Mouse (Mus musculus) forebrain, embryonic 15.5 days (tissue): Measurements from ENCODE around the gene Rnf114. TPM values are rescaled to one million over a fixed set of nuclear protein-coding genes. Genes with fewer than 3 reads are reported as not detected.
A peak's percentile ranks its signal among the peaks of the same experiment; 100 is the strongest.

Experiments
- ATAC-seq: fragments of 200-750 bp; cut with Nextera tagmentation; replicated peaks from 2 replicates; pipeline ENCODE4 v1.8.0; 2017; ENCODE audit warnings: mild to moderate bottlenecking, moderate TSS enrichment, moderate library complexity
- H3K27ac ChIP-seq: fragments of 300-500 bp; sonication (generic); replicated peaks from 2 replicates; pipeline ENCODE4 v1.5.1; 2015; ENCODE audit warnings: mild to moderate bottlenecking, inconsistent platforms
- H3K27me3 ChIP-seq: fragments of 300-500 bp; sonication (generic); 2 replicates; pipeline ENCODE4 v1.6.1; 2015; ENCODE audit warnings: inconsistent platforms
- H3K36me3 ChIP-seq: fragments of 300-500 bp; sonication (generic); 2 replicates; pipeline ENCODE4 v1.6.1; 2015; ENCODE audit warnings: mild to moderate bottlenecking, inconsistent platforms
- H3K4me1 ChIP-seq: fragments of 300-500 bp; sonication (generic); 2 replicates; pipeline ENCODE4 v1.6.1; 2015; ENCODE audit warnings: inconsistent platforms
- H3K4me2 ChIP-seq: fragments of 300-500 bp; sonication (generic); replicated peaks from 2 replicates; pipeline ENCODE4 v1.6.1; 2015; ENCODE audit warnings: mild to moderate bottlenecking, inconsistent platforms
- H3K4me3 ChIP-seq: fragments of 300-500 bp; sonication (generic); 2 replicates; pipeline ENCODE4 v1.5.1; 2015; ENCODE audit warnings: mild to moderate bottlenecking, inconsistent platforms
- H3K9ac ChIP-seq: fragments of 300-500 bp; sonication (generic); replicated peaks from 2 replicates; pipeline ENCODE4 v1.6.1; 2015; ENCODE audit warnings: mild to moderate bottlenecking, inconsistent platforms
- H3K9me3 ChIP-seq: fragments of 300-500 bp; sonication (generic); 2 replicates; pipeline ENCODE4 v1.6.1; 2016; ENCODE audit warnings: inconsistent platforms
- WGBS: fragments of 180-500 bp; shearing (Covaris S2); methylation state at CpG from one replicate; pipeline ENCODE4 v1.1.7; 2015; ENCODE audit warnings: mixed read lengths; 5-methylcytosine and 5-hydroxymethylcytosine counted together
- polyA plus RNA-seq: library from polyadenylated mRNA; unstranded; fragments of >200 nt; fragmentation: Nextera tagmentation; extraction: Ambion mirVana; gene quantifications from 2 replicates; pipeline ENCODE4 v1.2.1, GENCODE M21; 2015

The Rnf114 gene
- polyA plus RNA-seq, 1 experiment from 2014 or later = 132 TPM

- Histone ChIP-seq H3K27me3 (no peaks in the 10 kb centered on the region), H3K9me3 (no peaks in the 10 kb centered on the region), H3K9ac (peak within 1 kb of the TSS; percentile 93), H3K4me1 (peaks cover 32% of the 10 kb centered on the region), H3K36me3 (no peaks in the 10 kb centered on the region), H3K4me3 (peak within 1 kb of the TSS; percentile 87), H3K4me2 (peak within 1 kb of the TSS; percentile 94), H3K27ac (peak within 1 kb of the TSS; percentile 98)
- WGBS = 1% methylated on average over 63 of the region's 63 CpGs
- ATAC-seq = peak; percentile 94
Measured at GRCm38 (mm10) chr2:167492713-167493636, 530 bp downstream of the Rnf114 start, which contains the start of gene Spata2. TSS of gene Spata2 (minus strand) at chr2:167492887.

GRCm38 (mm10) chr2:167496437-167496836 is 4.0 kb downstream of the Rnf114 start:
- Histone ChIP-seq H3K36me3 (no peaks in the 10 kb centered on the region), H3K27me3 (no peaks in the 10 kb centered on the region), H3K9ac (no peak overlapping the region), H3K27ac (no peak overlapping the region), H3K4me3 (no peak overlapping the region), H3K9me3 (no peaks in the 10 kb centered on the region), H3K4me2 (no peak overlapping the region), H3K4me1 (peaks cover 15% of the 10 kb centered on the region)
- ATAC-seq = no peak
- WGBS = 89% methylated on average over 7 of the region's 7 CpGs

DNA sequence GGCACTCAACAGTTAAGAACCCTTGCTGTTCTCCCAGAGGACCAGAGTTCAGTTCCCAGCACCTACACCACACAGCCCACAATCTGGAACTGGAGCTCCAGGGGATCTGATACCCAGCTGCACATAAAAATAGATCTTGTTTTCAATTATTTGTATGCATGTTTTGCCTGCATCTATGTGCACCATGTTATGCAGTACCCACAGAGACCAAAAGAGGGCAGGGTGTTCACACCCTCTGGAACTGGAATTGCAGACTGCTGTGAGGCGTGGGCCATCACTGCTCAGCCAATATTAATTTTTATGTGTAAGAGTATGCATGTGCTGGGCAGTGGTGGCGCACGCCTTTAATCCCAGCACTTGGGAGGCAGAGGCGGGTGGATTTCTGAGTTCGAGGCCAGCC is 4.8 kb downstream of the Rnf114 start:
- no peak for ATAC-seq
- H3K36me3 ChIP-seq = no peaks in the 10 kb centered on the region
- no peak overlapping the region for H3K27ac ChIP-seq
- H3K9ac ChIP-seq = no peak overlapping the region
- no peaks in the 10 kb centered on the region for H3K9me3 ChIP-seq
- no peaks in the 10 kb centered on the region for H3K27me3 ChIP-seq
- H3K4me2 ChIP-seq = no peak overlapping the region
- 70% methylated on average over 5 of the region's 5 CpGs for WGBS
- H3K4me1 ChIP-seq = peaks cover 8% of the 10 kb centered on the region; the same call in 1 of the 2 replicates
- H3K4me3 ChIP-seq = no peak overlapping the region

- Histone ChIP-seq H3K4me3 (peak overlapping the region; percentile 99), H3K4me1 (peaks cover 42% of the 10 kb centered on the region), H3K4me2 (peak overlapping the region; percentile 76), H3K27me3 (no peaks in the 10 kb centered on the region), H3K9me3 (no peaks in the 10 kb centered on the region), H3K9ac (no peak overlapping the region), H3K27ac (peak overlapping the region; percentile 90), H3K36me3 (peaks cover 8% of the 10 kb centered on the region)
- 55% methylated on average over 13 of the region's 13 CpGs for WGBS
- peak; percentile 7; the same call in 1 of the 2 replicates for ATAC-seq
Measured at GRCm38 (mm10) chr2:167502554-167503252, 10.3 kb downstream of the Rnf114 start.

- under 1% methylated on average over 73 of the region's 85 CpGs for WGBS
- Histone ChIP-seq H3K4me3 (peak overlapping the region; percentile 99), H3K36me3 (peaks cover 13% of the 10 kb centered on the region), H3K27ac (peak overlapping the region; percentile 90), H3K9ac (peak overlapping the region; percentile 92), H3K9me3 (no peaks in the 10 kb centered on the region), H3K4me1 (peaks cover 43% of the 10 kb centered on the region), H3K27me3 (no peaks in the 10 kb centered on the region), H3K4me2 (peak overlapping the region; percentile 76)
- peak; percentile 90 for ATAC-seq
Measured at GRCm38 (mm10) chr2:167503253-167503895, 10.9 kb downstream of the Rnf114 start.

DNA sequence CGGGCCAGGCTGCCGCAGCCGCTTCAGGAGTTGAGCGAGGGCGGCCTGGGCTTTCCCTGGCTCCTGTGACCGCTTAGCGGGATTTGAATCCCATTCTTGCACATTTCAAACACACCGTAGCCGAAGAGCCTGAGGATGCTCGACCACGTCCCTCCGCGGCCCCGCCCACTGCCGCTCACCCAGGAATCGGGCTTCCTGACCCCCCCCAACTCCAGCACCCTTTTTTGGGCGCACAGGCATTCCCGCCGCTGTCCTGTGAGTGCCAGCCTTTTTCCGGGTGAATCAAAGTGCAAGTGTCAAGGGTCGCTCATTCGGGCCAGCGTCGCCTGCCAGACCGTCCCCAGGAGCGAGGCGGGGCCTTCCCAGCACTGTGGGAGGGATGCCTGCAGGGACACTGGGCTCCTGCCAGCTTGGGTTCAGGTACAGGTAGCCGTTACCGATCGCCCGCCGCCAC is 11.5 kb downstream of the Rnf114 start:
- Histone ChIP-seq H3K27me3 (no peaks in the 10 kb centered on the region), H3K27ac (peak overlapping the region; percentile 90), H3K4me2 (peak overlapping the region; percentile 76), H3K9me3 (no peaks in the 10 kb centered on the region), H3K9ac (peak overlapping the region; percentile 92), H3K4me3 (peak overlapping the region; percentile 99), H3K36me3 (peaks cover 18% of the 10 kb centered on the region), H3K4me1 (peaks cover 43% of the 10 kb centered on the region)
- 0% methylated on average over 32 of the region's 32 CpGs for WGBS
- peak; percentile 32 for ATAC-seq

DNA sequence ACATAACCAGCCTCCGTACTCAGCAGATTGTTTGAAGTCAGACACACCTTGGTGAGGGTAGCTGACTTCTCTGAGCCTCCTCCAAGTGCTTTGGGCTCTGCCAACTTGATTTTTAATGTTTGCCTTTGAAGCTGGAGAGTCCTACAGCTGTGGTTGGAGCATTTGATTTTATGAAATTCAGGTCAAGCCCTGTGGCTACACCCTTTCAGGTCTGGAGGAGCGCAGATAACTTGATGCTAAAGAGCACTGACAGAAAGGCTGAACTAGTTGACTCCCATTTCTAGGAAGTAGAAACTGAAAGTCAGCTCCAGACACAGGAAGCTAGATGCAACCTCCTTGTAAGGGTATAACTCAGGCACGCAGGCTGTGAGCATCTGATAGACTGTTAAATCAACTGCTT is 12.7 kb downstream of the Rnf114 start:
- WGBS = 89% methylated on average over 3 of the region's 3 CpGs
- Histone ChIP-seq H3K4me1 (peaks cover 43% of the 10 kb centered on the region), H3K9ac (no peak overlapping the region), H3K4me2 (peak overlapping the region; percentile 76), H3K36me3 (peaks cover 28% of the 10 kb centered on the region), H3K4me3 (no peak overlapping the region), H3K9me3 (no peaks in the 10 kb centered on the region), H3K27ac (no peak overlapping the region), H3K27me3 (no peaks in the 10 kb centered on the region)
- ATAC-seq = no peak

- WGBS = 96% methylated on average over 10 of the region's 10 CpGs
- Histone ChIP-seq H3K27me3 (no peaks in the 10 kb centered on the region), H3K4me3 (no peak overlapping the region), H3K36me3 (peaks cover 42% of the 10 kb centered on the region), H3K4me1 (peaks cover 43% of the 10 kb centered on the region), H3K9ac (no peak overlapping the region), H3K27ac (no peak overlapping the region), H3K4me2 (no peak overlapping the region), H3K9me3 (no peaks in the 10 kb centered on the region)
- no peak for ATAC-seq
Measured at GRCm38 (mm10) chr2:167506546-167507260, 14.3 kb downstream of the Rnf114 start.

DNA sequence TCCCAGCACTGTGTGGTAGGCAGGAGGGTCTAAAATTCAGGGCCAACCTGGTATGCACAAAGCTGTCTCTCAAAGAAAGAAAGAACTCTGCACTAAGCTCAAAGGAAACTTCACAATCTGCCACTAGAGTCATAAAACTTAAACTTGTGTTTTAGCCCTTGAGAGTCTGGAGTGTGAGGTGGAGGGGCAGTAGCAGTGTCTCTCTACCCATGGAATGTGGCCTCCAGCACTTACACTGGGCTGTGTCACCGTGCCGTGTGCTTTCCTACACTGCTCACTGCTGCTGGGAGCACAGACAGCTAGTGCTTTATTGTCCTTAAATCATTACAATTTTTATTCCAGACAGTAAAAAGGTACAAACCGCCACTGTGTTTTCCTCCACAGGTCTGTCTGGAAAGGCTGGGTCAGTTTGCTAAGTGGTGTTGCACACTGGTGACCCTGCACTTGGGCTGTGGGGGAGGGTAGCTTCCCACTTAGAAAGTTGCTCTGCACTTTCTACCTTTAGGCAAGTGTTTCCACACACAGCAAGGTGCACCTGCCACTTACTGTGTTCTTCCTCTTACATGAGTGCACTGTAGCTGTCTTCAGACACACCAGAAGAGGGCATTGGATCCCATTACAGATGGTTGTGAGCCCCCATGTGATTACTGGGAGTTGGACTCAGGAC is 15.4 kb downstream of the Rnf114 start:
- 92% methylated on average over 3 of the region's 3 CpGs for WGBS
- peaks cover 43% of the 10 kb centered on the region for H3K4me1 ChIP-seq
- H3K27ac ChIP-seq = no peak overlapping the region
- no peak overlapping the region for H3K4me3 ChIP-seq
- ATAC-seq = no peak
- H3K27me3 ChIP-seq = no peaks in the 10 kb centered on the region
- H3K9ac ChIP-seq = no peak overlapping the region
- H3K36me3 ChIP-seq = peaks cover 54% of the 10 kb centered on the region
- H3K4me2 ChIP-seq = no peak overlapping the region
- H3K9me3 ChIP-seq = no peaks in the 10 kb centered on the region

GRCm38 (mm10) chr2:167508569-167508968 is 16.1 kb downstream of the Rnf114 start:
- WGBS = 93% methylated on average over 4 of the region's 4 CpGs
- Histone ChIP-seq H3K4me3 (no peak overlapping the region), H3K36me3 (peaks cover 61% of the 10 kb centered on the region), H3K27me3 (no peaks in the 10 kb centered on the region), H3K9me3 (no peaks in the 10 kb centered on the region), H3K4me1 (peaks cover 39% of the 10 kb centered on the region), H3K27ac (no peak overlapping the region), H3K9ac (no peak overlapping the region), H3K4me2 (no peak overlapping the region)
- ATAC-seq = no peak

DNA sequence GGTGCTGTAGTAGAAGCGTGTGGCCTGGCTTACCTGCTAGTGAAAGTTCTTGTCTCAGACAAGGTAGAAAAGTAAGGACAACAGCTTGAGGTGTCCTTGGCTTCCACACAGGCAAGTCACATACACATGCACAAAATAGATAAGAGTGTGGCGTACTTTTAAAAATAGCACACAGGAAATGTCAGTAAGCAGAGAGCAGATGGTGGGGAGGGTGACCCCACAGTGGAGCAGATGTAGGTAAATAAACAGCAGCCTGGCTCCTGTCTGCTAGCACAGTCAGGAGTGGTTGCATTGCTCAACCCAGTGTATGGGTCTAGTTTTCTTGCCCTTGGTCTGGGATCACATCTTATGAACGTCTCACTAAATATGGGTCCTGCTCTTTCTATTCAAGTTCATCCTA is 18.0 kb downstream of the Rnf114 start:
- no peak overlapping the region for H3K4me3 ChIP-seq
- H3K27me3 ChIP-seq = no peaks in the 10 kb centered on the region
- H3K9me3 ChIP-seq = no peaks in the 10 kb centered on the region
- H3K9ac ChIP-seq = no peak overlapping the region
- 92% methylated on average over 3 of the region's 3 CpGs for WGBS
- peaks cover 24% of the 10 kb centered on the region for H3K4me1 ChIP-seq
- H3K4me2 ChIP-seq = no peak overlapping the region
- no peak for ATAC-seq
- H3K36me3 ChIP-seq = peaks cover 79% of the 10 kb centered on the region
- H3K27ac ChIP-seq = no peak overlapping the region
